Mouse (Mus musculus) thymus, postnatal 36 days (tissue): ENCODE data around the gene Capn1.

ENCODE experiments used
- DNase-seq, 2 experiments: peaks; one replicate each; pipeline ENCODE4 v3.0.0; 2022; ENCODE audit warnings: mixed read lengths in 2 of 2

The Capn1 gene

GRCm38 (mm10) chr19:5988815-5989452 is 26.8 kb downstream of the Capn1 start:
- DNase-seq = peak; percentile 86 to 88

- DNase-seq = no peak
Measured at GRCm38 (mm10) chr19:5988027-5988814, 27.5 kb downstream of the Capn1 start.

- DNase-seq = no peak
Measured at GRCm38 (mm10) chr19:5986043-5986442, 29.7 kb downstream of the Capn1 start, which contains the start of gene Slc22a20. Gene Slc22a20 (minus strand): TSS chr19:5986143.

DNA sequence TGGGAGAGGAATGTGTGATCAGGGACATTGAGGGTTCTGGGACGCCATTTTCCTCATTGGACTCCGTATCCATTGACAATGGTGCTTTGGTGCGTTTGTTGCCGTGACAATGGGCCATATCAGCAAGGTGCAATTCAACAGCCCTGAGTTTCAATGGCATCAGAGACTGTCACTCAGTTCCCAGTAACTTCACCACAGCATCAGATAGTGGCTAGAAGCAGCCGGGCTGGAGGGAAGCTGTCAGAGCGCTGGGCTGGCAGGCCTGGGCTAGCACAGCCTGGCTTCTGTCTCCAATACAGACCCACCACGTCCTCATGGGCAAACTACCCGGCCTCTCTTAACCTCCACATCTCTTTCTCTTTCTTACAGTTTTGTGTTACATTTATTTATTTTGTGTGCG is 35.2 kb downstream of the Capn1 start:
- no peak for DNase-seq

DNA sequence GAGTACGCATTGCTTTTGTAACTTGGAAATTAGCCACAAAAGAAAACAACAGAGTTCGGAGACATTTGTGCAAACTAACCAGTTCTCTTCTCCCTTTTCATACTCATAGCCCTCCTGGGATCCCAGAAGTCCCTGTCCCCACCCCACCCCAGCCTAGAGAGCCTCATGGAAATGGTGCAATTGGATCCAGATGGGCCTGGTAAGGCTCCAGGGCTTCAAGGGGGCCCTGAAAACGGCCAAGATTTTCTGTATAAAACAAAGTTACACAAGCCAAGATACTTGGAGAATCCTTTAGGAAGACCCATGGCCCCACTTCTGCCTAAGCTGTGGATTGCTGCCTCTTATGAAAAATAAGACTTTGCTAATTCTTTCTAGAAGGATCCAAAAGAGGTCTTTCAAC is 38.0 kb downstream of the Capn1 start:
- DNase-seq = no peak

DNA sequence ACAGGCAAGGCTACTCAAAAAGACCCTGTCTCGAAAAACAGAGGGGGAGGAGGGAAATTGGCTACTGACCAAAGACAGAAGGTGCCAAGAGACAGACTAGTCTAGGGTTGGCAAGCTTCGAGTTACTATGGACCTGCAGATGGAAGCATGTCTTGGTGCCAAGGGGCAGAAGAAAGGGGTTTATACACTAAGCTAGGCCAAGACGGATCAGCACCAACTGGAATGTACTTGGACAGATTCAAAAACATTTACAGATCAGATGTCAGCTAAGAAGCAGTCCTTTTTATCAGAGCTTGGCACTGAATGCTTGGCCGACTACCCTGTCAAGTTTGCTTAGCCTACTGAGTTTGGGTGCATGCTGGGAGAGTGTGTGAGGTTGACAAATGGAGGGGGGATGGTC is 40.0 kb downstream of the Capn1 start:
- DNase-seq = no peak

- no peak for DNase-seq
Measured at GRCm38 (mm10) chr19:5975112-5975511, 40.6 kb downstream of the Capn1 start.

GRCm38 (mm10) chr19:5967664-5968063 is 48.0 kb downstream of the Capn1 start:
- no peak for DNase-seq

GRCm38 (mm10) chr19:5966786-5967185 is 48.9 kb downstream of the Capn1 start:
- no peak for DNase-seq

DNA sequence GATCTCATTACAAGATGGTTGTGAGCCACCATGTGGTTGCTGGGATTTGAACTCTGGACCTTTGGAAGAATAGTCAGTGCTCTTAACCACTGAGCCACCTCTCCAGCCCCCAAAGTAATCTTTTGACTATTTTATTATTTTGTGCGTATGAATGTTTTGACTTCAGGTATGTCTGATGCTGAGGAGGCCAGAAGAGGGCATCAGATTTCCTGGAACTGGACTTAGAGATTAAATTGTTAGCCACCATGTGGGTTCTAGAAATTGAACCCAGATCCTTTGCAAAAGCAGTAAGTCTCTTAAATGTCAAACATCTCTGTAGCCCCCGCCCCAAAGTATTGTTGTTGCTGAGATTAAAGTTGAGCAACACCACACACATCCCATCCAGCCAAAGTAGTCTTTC is 49.8 kb downstream of the Capn1 start:
- no peak for DNase-seq

- DNase-seq = peak; percentile 70 to 76
Measured at GRCm38 (mm10) chr19:5965280-5965679, 50.4 kb downstream of the Capn1 start.

DNA sequence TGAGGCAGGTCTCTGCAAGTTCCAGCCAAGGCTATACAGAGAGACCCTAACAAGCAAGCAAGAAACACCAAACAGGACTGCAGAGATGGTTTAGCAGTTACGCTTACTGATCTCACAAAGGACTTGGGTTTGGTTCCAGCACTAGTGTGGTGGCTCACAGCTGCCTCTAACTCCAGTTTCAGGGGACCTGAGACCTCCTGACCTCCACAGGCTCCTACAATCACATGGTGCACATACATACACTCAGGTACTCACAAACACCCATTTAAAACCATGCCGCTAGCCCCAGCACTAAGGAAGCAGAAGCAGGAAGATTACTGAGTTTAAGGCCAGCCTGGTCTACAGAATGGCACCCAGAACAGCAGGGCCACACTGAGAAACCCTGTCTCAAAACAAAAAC is 50.9 kb downstream of the Capn1 start:
- no peak for DNase-seq

DNA sequence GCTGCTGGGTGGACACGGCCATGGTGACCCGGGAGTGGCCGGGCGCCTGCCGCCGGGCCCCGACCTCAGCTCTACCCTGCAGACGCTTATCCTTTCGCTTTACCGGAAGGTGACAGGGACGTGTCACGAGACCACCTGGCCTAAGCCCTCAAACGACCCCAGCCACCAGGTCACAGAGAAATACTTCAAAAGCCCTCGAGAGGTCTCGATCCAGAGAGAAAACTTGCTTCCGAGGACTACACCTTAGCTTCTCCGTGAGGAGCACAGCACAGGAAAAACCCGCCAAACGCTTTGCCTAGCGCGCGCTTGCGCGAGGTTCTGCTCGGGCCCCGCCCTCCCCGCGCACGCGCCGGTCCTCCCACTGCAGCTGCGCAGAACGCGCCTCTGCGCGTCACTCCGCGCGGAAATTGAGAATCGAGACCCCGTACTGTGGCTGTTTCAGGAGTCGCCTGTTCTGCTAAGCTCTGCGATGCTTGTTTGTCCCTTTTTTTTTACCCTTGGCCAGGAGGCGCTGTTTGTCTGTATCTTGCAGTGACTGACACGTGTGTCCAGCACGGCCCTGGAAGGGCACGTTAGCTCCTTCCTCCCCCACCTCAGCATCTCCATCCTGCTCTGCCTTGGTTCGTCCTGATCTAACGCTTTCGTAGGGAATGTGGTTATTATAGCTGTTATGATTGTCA is 51.7 kb downstream of the Capn1 start, which contains the start of gene Pola2:
Gene Pola2 (minus strand): TSS at position 320 of the 680 bp plus-strand sequence.
- peak; percentile 91 for DNase-seq

DNA sequence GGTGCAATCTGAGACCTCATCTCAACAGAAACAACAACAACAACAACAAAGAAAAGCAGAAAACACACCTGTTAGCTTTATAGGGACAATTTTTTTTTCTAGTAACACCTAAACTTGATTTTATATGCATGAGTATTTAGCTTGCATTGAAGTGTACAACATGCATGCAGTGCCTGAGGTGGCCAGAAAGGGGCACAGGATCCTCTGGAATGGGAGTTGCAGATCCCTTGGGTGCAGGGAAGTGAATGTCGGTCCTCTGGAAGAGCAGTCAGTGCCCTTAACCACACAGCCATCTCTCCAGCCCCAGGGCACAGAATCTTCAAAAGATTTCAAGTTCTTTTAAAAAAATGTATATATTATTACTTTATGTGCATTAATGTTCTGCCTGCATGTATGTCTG is 53.0 kb downstream of the Capn1 start:
- DNase-seq = no peak

DNA sequence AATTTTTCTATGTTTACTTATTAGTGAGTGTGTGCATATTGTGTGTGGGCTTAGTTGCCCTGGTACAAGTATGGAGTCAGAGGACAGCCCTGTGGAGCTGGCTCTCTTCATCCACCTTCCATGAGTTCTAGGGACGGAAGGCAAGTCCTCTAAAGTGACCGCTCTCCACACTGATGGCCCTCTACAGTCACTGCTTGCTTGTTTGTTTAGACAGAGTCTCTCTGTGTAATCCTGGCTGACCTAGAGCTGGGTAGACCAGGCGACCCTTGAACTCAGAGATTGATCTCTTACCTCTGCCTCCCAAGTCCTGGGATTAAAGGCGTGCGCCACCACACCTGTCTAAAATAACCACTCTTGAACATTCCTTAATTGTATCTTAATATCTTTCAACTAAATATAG is 58.3 kb downstream of the Capn1 start:
- DNase-seq = no peak

- peak; percentile 62 to 69 for DNase-seq
Measured at GRCm38 (mm10) chr19:5956685-5957084, 59.0 kb downstream of the Capn1 start.

GRCm38 (mm10) chr19:5955704-5956670 is 59.7 kb downstream of the Capn1 start:
- no peak for DNase-seq

DNA sequence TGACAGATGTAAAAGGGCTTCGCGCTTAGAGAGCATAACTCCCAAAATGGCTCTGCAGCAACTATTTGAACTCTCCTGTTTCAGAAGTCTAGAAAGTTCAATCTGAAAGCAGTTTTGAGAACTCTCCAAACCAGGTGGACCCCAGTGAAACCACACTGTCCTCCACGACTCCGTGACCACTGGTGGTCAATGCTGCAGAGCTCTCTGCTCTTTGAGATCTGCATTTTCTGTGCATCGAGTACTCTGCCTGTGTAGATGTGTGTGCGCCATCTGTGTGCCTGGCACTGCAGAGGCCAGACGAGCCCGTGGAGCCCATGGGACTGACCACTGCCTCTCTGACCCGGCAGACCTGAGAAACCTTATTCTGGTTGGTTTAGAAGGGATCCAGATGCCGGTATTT is 60.8 kb downstream of the Capn1 start:
- no peak for DNase-seq

- DNase-seq = no peak
Measured at GRCm38 (mm10) chr19:5954031-5954710, 61.5 kb downstream of the Capn1 start.

- DNase-seq = no peak
Measured at GRCm38 (mm10) chr19:5953201-5953770, 62.4 kb downstream of the Capn1 start.

GRCm38 (mm10) chr19:5952071-5952691 is 63.5 kb downstream of the Capn1 start:
- no peak for DNase-seq
